Mouse (Mus musculus) stomach, embryonic 14.5 days (tissue): ENCODE measurements around the gene Edc3. TPM values are rescaled to one million over a fixed set of nuclear protein-coding genes. Genes with fewer than 3 reads are reported as not detected.

Source experiments
- ATAC-seq: fragments of 200-750 bp; cut with Nextera tagmentation; 2 replicates; pipeline ENCODE4 v1.8.0; 2017; ENCODE audit warnings: low read depth, moderate TSS enrichment; ENCODE audit not compliant: insufficient number of reproducible peaks, insufficient read depth, low FRiP score
- H3K27ac ChIP-seq: fragments of 300-500 bp; sonication (generic); 2 replicates; pipeline ENCODE4 v1.5.1; 2014; ENCODE audit warnings: mild to moderate bottlenecking, low read length, moderate library complexity, mixed read lengths
- H3K27me3 ChIP-seq: fragments of 300-500 bp; sonication (generic); 2 replicates; pipeline ENCODE4 v1.6.1; 2014; ENCODE audit warnings: low read length, control low read depth, mixed read lengths; ENCODE audit not compliant: control insufficient read depth, insufficient read depth
- H3K36me3 ChIP-seq: fragments of 300-500 bp; sonication (generic); 2 replicates; pipeline ENCODE4 v1.6.1; 2014; ENCODE audit warnings: mild to moderate bottlenecking, control low read depth, low read length, moderate library complexity, mixed read lengths; ENCODE audit not compliant: control insufficient read depth, insufficient read depth
- H3K4me1 ChIP-seq: fragments of 300-500 bp; sonication (generic); 2 replicates; pipeline ENCODE4 v1.6.1; 2014; ENCODE audit warnings: low read length, control low read depth, mixed read lengths; ENCODE audit not compliant: control insufficient read depth, insufficient read depth
- H3K4me2 ChIP-seq: fragments of 300-500 bp; sonication (generic); replicated peaks from 2 replicates; pipeline ENCODE4 v1.6.1; 2014; ENCODE audit warnings: low read depth, low read length, control low read depth
- H3K4me3 ChIP-seq: fragments of 300-500 bp; sonication (generic); 2 replicates; pipeline ENCODE4 v1.5.1; 2014; ENCODE audit warnings: low read depth, low read length, control low read depth
- H3K9ac ChIP-seq: fragments of 300-500 bp; sonication (generic); replicated peaks from 2 replicates; pipeline ENCODE4 v1.6.1; 2014; ENCODE audit warnings: low read depth, mild to moderate bottlenecking, control low read depth, low read length, moderate library complexity, mixed read lengths
- H3K9me3 ChIP-seq: fragments of 300-500 bp; sonication (generic); 2 replicates; pipeline ENCODE4 v1.6.1; 2016; ENCODE audit warnings: low read depth, low read length, control low read depth; ENCODE audit not compliant: control insufficient read depth
- WGBS: fragments of 180-500 bp; shearing (Covaris S2); extraction: QIAGEN DNeasy Blood & Tissue Kit; methylation state at CpG from one replicate; pipeline ENCODE4 v1.1.7; 2014; 5-methylcytosine and 5-hydroxymethylcytosine counted together
- polyA plus RNA-seq: library from polyadenylated mRNA; unstranded; fragments of >200 nt; fragmentation: Nextera tagmentation; extraction: Ambion mirVana; gene quantifications from 2 replicates; pipeline ENCODE4 v1.2.1, GENCODE M21; 2014

Gene Edc3
- 22.8 and 23.1 TPM in 2 replicates for polyA plus RNA-seq

DNA sequence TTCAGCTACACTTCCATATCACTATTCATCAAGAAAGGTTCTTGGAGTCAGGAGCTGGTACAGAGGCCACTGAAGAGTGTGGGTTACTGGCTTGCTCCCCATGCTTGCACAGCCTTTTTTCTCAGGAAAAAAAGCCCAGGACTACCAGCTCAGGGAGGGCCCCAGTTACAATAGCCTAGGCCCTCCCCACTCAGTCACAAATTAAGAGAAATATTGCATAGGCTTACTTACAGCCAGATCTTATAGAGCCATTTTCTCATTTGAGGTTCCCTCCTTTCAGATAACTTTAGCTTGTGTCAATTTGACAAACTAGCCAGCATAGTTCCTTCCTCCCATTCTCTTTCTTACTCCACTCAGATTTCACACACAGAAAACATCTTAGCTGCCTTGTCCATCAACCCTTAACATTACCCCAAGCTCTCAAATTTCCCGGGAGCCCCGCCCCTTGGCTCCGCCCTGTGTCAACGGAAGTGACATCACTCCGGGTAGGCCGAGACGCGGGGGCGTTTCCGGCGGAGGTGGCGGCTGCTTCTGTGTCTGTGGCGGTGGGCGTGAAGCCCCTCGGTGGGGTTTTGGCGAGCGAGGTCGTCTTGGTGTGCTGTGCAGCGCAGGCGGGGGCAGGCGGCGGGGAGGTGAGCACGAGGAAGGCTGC lies at the start of gene Edc3:
Edc3 (plus strand) TSS at position 473 of the 652 bp plus-strand sequence.
- peak; percentile 93 for ATAC-seq
- H3K9ac ChIP-seq = peak within 1 kb of the TSS; percentile 70
- 0 out of 2 replicates have a peak, but pooled peaks cover 4% of the 10 kb centered on the region for H3K9me3 ChIP-seq
- H3K4me1 ChIP-seq = peaks cover 7% of the 10 kb centered on the region; the same call in 1 of the 2 replicates
- H3K4me2 ChIP-seq = peak within 1 kb of the TSS; percentile 80
- peak within 1 kb of the TSS; percentile 61 for H3K4me3 ChIP-seq
- WGBS = 1% methylated on average over 21 of the region's 23 CpGs
- H3K27me3 ChIP-seq = no peaks in the 10 kb centered on the region
- H3K27ac ChIP-seq = peak within 1 kb of the TSS; percentile 55
- peaks cover 1% of the 10 kb centered on the region; the same call in 1 of the 2 replicates for H3K36me3 ChIP-seq

DNA sequence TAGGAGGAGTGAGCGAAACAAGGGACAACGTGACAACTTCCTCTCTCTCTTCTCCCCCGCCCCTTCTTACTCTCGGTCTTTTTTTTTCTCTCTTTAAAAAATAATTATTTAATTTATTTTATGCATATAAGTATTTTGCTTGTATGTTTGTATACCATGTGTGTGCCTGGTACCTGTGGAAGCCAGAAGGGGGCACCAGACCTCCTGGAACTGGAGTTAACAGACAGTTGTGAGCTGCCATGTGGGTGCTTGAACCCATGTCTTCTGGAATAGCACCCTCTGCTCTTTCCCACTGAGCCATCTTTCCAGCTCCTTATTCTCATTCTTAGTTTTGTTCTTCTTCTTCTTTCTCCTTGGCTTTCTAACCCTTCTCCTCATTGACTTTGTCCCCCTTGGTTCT lies 49.4 kb upstream of the Edc3 start:
- Histone ChIP-seq H3K9me3 (no peaks in the 10 kb centered on the region), H3K27ac (no peak overlapping the region), H3K36me3 (no peaks in the 10 kb centered on the region), H3K4me3 (no peak overlapping the region), H3K4me2 (no peak overlapping the region), H3K4me1 (no peaks in the 10 kb centered on the region), H3K9ac (no peak overlapping the region), H3K27me3 (no peaks in the 10 kb centered on the region)
- ATAC-seq = no peak
- WGBS = 85% methylated on average over 4 of the region's 4 CpGs

GRCm38 (mm10) chr9:57659774-57660173 lies 48.6 kb upstream of the Edc3 start:
- ATAC-seq = no peak
- WGBS = 22% methylated on average over 4 of the region's 4 CpGs
- H3K27me3 ChIP-seq = no peaks in the 10 kb centered on the region

GRCm38 (mm10) chr9:57660501-57660900 lies 47.8 kb upstream of the Edc3 start:
- Histone ChIP-seq H3K27me3 (no peaks in the 10 kb centered on the region), H3K36me3 (no peaks in the 10 kb centered on the region), H3K4me1 (no peaks in the 10 kb centered on the region), H3K9me3 (no peaks in the 10 kb centered on the region), H3K27ac (no peak overlapping the region), H3K9ac (no peak overlapping the region), H3K4me2 (no peak overlapping the region), H3K4me3 (no peak overlapping the region)
- WGBS = 72% methylated on average over 6 of the region's 6 CpGs
- ATAC-seq = no peak

More at GRCm38 (mm10) chr9:57659774-57660173, 48.6 kb upstream of the Edc3 start:
- Histone ChIP-seq H3K9ac (no peak overlapping the region), H3K27ac (no peak overlapping the region), H3K36me3 (no peaks in the 10 kb centered on the region), H3K9me3 (no peaks in the 10 kb centered on the region), H3K4me1 (no peaks in the 10 kb centered on the region), H3K4me3 (no peak overlapping the region), H3K4me2 (no peak overlapping the region)

DNA sequence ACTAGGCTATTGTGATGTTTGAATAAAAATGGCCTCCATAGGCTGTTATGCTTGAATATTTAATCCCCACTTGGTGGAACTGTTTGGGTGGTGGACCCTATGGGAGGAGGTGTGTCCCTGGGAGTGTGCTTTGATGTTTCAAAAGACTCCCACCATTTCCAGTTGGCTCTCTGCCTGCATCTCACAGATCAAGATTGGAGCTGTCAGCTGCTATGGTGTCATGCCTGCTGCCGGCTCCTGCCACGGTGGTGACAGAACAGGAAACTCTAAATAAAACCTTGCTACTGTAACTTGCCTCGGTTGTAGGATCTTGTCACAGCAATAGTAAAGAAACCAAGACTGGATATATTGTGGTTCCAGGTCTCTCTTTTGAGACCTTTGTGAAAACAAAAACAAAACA lies 46.8 kb upstream of the Edc3 start:
- no peaks in the 10 kb centered on the region for H3K27me3 ChIP-seq
- ATAC-seq = no peak
- H3K27ac ChIP-seq = no peak overlapping the region
- H3K4me1 ChIP-seq = no peaks in the 10 kb centered on the region
- no peaks in the 10 kb centered on the region for H3K9me3 ChIP-seq
- no peak overlapping the region for H3K9ac ChIP-seq
- H3K4me2 ChIP-seq = no peak overlapping the region
- no peak overlapping the region for H3K4me3 ChIP-seq
- 59% methylated on average over 3 of the region's 3 CpGs for WGBS
- H3K36me3 ChIP-seq = no peaks in the 10 kb centered on the region

DNA sequence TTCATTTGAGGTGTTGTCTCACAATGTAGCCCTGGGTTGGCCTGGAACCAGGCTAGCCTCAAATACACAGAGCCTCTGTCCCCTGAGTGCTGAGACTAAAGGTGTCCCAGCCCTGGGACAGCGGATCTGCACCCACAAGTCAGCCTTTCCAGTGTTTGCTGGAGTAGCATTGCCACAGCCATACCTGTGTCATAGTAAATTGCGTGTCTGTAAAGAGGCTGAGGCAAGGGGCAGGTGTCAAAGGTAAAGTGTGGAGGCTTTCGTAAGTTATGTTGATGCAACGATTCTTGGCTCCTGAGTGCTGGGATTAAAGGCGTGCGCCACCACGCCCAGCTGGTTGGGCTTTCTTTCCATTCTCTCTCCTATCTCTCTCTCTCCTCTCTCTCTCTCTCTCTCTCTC lies 43.7 kb upstream of the Edc3 start:
- no peak overlapping the region for H3K4me2 ChIP-seq
- no peak overlapping the region for H3K27ac ChIP-seq
- no peaks in the 10 kb centered on the region for H3K36me3 ChIP-seq
- H3K27me3 ChIP-seq = no peaks in the 10 kb centered on the region
- WGBS = 38% methylated on average over 7 of the region's 7 CpGs
- H3K4me3 ChIP-seq = no peak overlapping the region
- no peak overlapping the region for H3K9ac ChIP-seq
- H3K4me1 ChIP-seq = no peaks in the 10 kb centered on the region
- ATAC-seq = no peak
- no peaks in the 10 kb centered on the region for H3K9me3 ChIP-seq

- Histone ChIP-seq H3K27ac (no peak overlapping the region), H3K9ac (no peak overlapping the region), H3K27me3 (no peaks in the 10 kb centered on the region), H3K9me3 (no peaks in the 10 kb centered on the region), H3K4me2 (no peak overlapping the region), H3K4me1 (no peaks in the 10 kb centered on the region), H3K4me3 (no peak overlapping the region), H3K36me3 (no peaks in the 10 kb centered on the region)
- WGBS = 78% methylated on average over 8 of the region's 8 CpGs
- ATAC-seq = no peak
Measured at GRCm38 (mm10) chr9:57666536-57666935, 41.8 kb upstream of the Edc3 start.

GRCm38 (mm10) chr9:57667136-57667535 lies 41.2 kb upstream of the Edc3 start:
- Histone ChIP-seq H3K36me3 (no peaks in the 10 kb centered on the region), H3K4me1 (no peaks in the 10 kb centered on the region), H3K9ac (no peak overlapping the region), H3K4me3 (no peak overlapping the region), H3K27ac (no peak overlapping the region), H3K9me3 (no peaks in the 10 kb centered on the region), H3K27me3 (no peaks in the 10 kb centered on the region), H3K4me2 (no peak overlapping the region)
- WGBS = 76% methylated on average over 3 of the region's 3 CpGs
- ATAC-seq = no peak

DNA sequence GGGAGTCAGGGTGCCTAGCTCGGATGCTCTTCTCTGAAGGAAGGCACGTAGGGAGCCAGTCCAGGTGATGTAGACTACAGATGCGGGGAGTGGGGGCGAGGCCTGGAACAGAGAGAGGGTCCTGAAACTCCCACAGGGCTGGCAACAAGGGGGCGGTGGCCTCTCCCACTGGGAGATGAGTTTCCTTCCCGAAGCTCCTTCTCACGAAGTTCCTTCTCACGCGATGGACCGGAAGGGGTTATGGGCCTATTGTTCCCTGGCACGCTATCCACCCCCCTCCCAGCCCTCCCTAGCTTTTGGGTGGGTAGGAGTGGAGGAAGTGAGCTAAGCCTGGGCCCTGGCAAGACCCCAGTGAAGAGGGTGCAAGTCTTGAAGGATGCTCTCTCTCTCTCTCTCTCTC lies 40.5 kb upstream of the Edc3 start:
- no peak overlapping the region for H3K27ac ChIP-seq
- ATAC-seq = no peak
- WGBS = 62% methylated on average over 11 of the region's 11 CpGs
- H3K27me3 ChIP-seq = no peaks in the 10 kb centered on the region
- no peaks in the 10 kb centered on the region for H3K4me1 ChIP-seq
- no peak overlapping the region for H3K4me3 ChIP-seq
- no peaks in the 10 kb centered on the region for H3K36me3 ChIP-seq
- no peak overlapping the region for H3K9ac ChIP-seq
- no peaks in the 10 kb centered on the region for H3K9me3 ChIP-seq
- no peak overlapping the region for H3K4me2 ChIP-seq
